ENCODE assay signal across 10 mouse cellular contexts in genomic region chr1:52955102-52955501, GRCm38 (mm10).
DNase-seq lines count a peak whose midpoint lies in the region; TF ChIP-seq lines count a peak whose summit lies in the region.
"Had no signal": no experiment of that assay in that cellular context is flagged by ENCODE, and none has a peak within 500 bp of the region (broad histone marks: within the 10 kb centered on the region; RNA-seq: fewer than 3 reads in every experiment).

No protein-coding gene starts in this region.

- peak; percentile 34 to 75 for DNase-seq in adrenal gland, adult (ENCODE audit: inconsistent age in 2 of 2, low spot score in 1 of 2)
- DNase-seq in adrenal gland, postnatal 4 days (ENCODE audit: low spot score in 2 of 2), result no peak
- peak; percentile 69 to 74 for DNase-seq in left cerebral cortex, adult 18-20 months (ENCODE audit: low spot score in 2 of 2)
- DNase-seq in left cerebral cortex, adult 8-10 months (ENCODE audit: low spot score in 2 of 2), result no peak
- DNase-seq in adrenal gland, postnatal 10 days, result peak; percentile 74
- DNase-seq in lung, adult 2 months, result peak; percentile 34
- peak; percentile 62 for DNase-seq in splenic B cell, adult 2 months (ENCODE audit: low read depth, low spot score)

- H3K27me3 ChIP-seq in splenic B cell, adult 2 months (ENCODE audit: control insufficient read depth, insufficient read depth, low read length, poor library complexity, severe bottlenecking), result 0 out of 2 replicates have a peak, but pooled peaks cover 2% of the 10 kb centered on the region
- H3K27me3 ChIP-seq: hindbrain, embryonic 15.5 days had no signal

- 27% methylated on average over 6 of the region's 6 CpGs for WGBS in lung, adult 2 months

- no peak for TF ChIP-seq POLR2A in embryonic fibroblast, embryonic 13.5 days (IDR thresholded peaks at IDR 0.05; ENCODE audit: low read depth, low read length)
- no peak for TF ChIP-seq POLR2A in lung, adult 2 months (IDR thresholded peaks at IDR 0.05; ENCODE audit: borderline replicate concordance, extremely low read depth, low read depth, low read length)

- no peak overlapping the region for H3K4me3 ChIP-seq in embryonic fibroblast, embryonic 13.5 days (ENCODE audit: insufficient read depth, low read length)
- H3K4me3 ChIP-seq in lung, adult 2 months (replicated peaks; ENCODE audit: extremely low read depth, low read depth, low read length), result no peak overlapping the region
- H3K4me3 ChIP-seq: hindbrain, embryonic 15.5 days; neural tube, embryonic 13.5 days had no signal

- peak; percentile 19; the same call in 1 of the 2 replicates for TF ChIP-seq CTCF in embryonic fibroblast, embryonic 13.5 days (IDR thresholded peaks at IDR 0.05; ENCODE audit: borderline replicate concordance, insufficient read depth, low read length)
- peak; percentile 56 for TF ChIP-seq CTCF in lung, adult 2 months (IDR thresholded peaks at IDR 0.05; ENCODE audit: insufficient read depth, low read length)

- no peaks in the 10 kb centered on the region for H3K36me3 ChIP-seq in splenic B cell, adult 2 months (ENCODE audit: control insufficient read depth, insufficient read depth, low read length, poor library complexity, severe bottlenecking)
- H3K36me3 ChIP-seq: hindbrain, embryonic 15.5 days; neural tube, embryonic 13.5 days had no signal

- H3K4me1 ChIP-seq in embryonic fibroblast, embryonic 13.5 days (ENCODE audit: control insufficient read depth, insufficient read depth, low read length), result peaks cover 2% of the 10 kb centered on the region; the same call in 1 of the 2 replicates
- H3K4me1 ChIP-seq in lung, adult 2 months (ENCODE audit: control insufficient read depth, insufficient read depth, low read length), result peaks cover 3% of the 10 kb centered on the region; the same call in 1 of the 2 replicates

- no peak overlapping the region for H3K27ac ChIP-seq in embryonic fibroblast, embryonic 13.5 days (ENCODE audit: insufficient read depth, low read length)
- H3K27ac ChIP-seq: hindbrain, embryonic 15.5 days; neural tube, embryonic 13.5 days had no signal

Comparison
In these comparisons a context has a peak if more than half of its experiments do, and no peak if none do; other contexts are left out.
1. DNase-seq: peak in adrenal gland, adult (2 of 2), left cerebral cortex, adult 18-20 months (2 of 2), adrenal gland, postnatal 10 days (single experiment), lung, adult 2 months (single experiment) and splenic B cell, adult 2 months (single experiment); none in adrenal gland, postnatal 4 days (0 of 2) and left cerebral cortex, adult 8-10 months (0 of 2).